Comparison of ENCODE assay signal across 10 mouse cellular contexts in genomic region chr9:96977287-96978145, GRCm38 (mm10). TPM values are rescaled to one million over a fixed set of nuclear protein-coding genes. Genes with fewer than 3 reads are reported as not detected.
A peak's percentile ranks its signal among the peaks of the same experiment; 100 is the strongest.
DNase-seq lines count a peak whose midpoint lies in the region; ATAC-seq and TF ChIP-seq lines count a peak whose summit lies in the region.
"Had no signal": no experiment of that assay in that cellular context is flagged by ENCODE, and none has a peak within 500 bp of the region (broad histone marks: within the 10 kb centered on the region; RNA-seq: fewer than 3 reads in every experiment).

No protein-coding gene starts in this region.

- no peaks in the 10 kb centered on the region for H3K27me3 ChIP-seq in forebrain, embryonic 13.5 days
- no peaks in the 10 kb centered on the region for H3K27me3 ChIP-seq in forebrain, embryonic 16.5 days (replicated peaks; ENCODE audit: control insufficient read depth, insufficient read depth, low read length)
- H3K27me3 ChIP-seq in Patski: no peaks in the 10 kb centered on the region
- 0 out of 2 replicates have a peak, but pooled peaks cover 20% of the 10 kb centered on the region for H3K27me3 ChIP-seq in midbrain, embryonic 10.5 days (ENCODE audit: low read depth, poor library complexity, severe bottlenecking)
- H3K27me3 ChIP-seq: liver, embryonic 15.5 days had no signal

- no peak overlapping the region for H3K4me3 ChIP-seq in forebrain, embryonic 13.5 days
- H3K4me3 ChIP-seq in forebrain, embryonic 16.5 days (replicated peaks; ENCODE audit: low read length): no peak overlapping the region
- H3K4me3 ChIP-seq in midbrain, embryonic 10.5 days: peak overlapping the region; percentile 9; the same call in 1 of the 2 replicates
- H3K4me3 ChIP-seq: heart, adult 2 months; liver, embryonic 15.5 days had no signal

- intact Hi-C loops in heart, postnatal 10 days (cut with DNase I): no loop called here
- intact Hi-C loops in left cerebral cortex, postnatal 25 days (cut with DNase I): no loop called here

- peak overlapping the region; percentile 57; the same call in 1 of the 2 replicates for H3K27ac ChIP-seq in forebrain, embryonic 13.5 days
- no peak overlapping the region for H3K27ac ChIP-seq in forebrain, embryonic 16.5 days (ENCODE audit: low read length)
- peak overlapping the region; percentile 89 for H3K27ac ChIP-seq in midbrain, embryonic 10.5 days (replicated peaks)
- H3K27ac ChIP-seq: heart, adult 2 months; liver, embryonic 15.5 days had no signal

- H3K9me3 ChIP-seq in forebrain, embryonic 13.5 days (replicated peaks): no peaks in the 10 kb centered on the region
- no peaks in the 10 kb centered on the region for H3K9me3 ChIP-seq in forebrain, embryonic 16.5 days (ENCODE audit: control insufficient read depth, low read length)
- H3K9me3 ChIP-seq in midbrain, embryonic 10.5 days (replicated peaks): no peaks in the 10 kb centered on the region
- H3K9me3 ChIP-seq: liver, embryonic 15.5 days had no signal

- H3K4me2 ChIP-seq in forebrain, embryonic 13.5 days: no peak overlapping the region
- no peak overlapping the region for H3K4me2 ChIP-seq in forebrain, embryonic 16.5 days (ENCODE audit: low read length)
- H3K4me2 ChIP-seq: liver, embryonic 15.5 days had no signal

- H3K4me1 ChIP-seq in forebrain, embryonic 13.5 days: peaks cover 70% of the 10 kb centered on the region
- H3K4me1 ChIP-seq in forebrain, embryonic 16.5 days (replicated peaks; ENCODE audit: control insufficient read depth, insufficient read depth, low read length): peaks cover 40% of the 10 kb centered on the region
- peaks cover 93% of the 10 kb centered on the region for H3K4me1 ChIP-seq in midbrain, embryonic 10.5 days
- H3K4me1 ChIP-seq: liver, embryonic 15.5 days had no signal

- no peak overlapping the region for H3K9ac ChIP-seq in forebrain, embryonic 13.5 days
- H3K9ac ChIP-seq in forebrain, embryonic 16.5 days (replicated peaks; ENCODE audit: low read depth, low read length): no peak overlapping the region
- H3K9ac ChIP-seq: liver, embryonic 15.5 days had no signal

- TF ChIP-seq CTCF in Patski (IDR thresholded peaks at IDR 0.05): no peak

- in situ Hi-C loops in Patski (cut with MboI; ENCODE audit: low pct_unique_long_range_greater_than_20kb): no loop called here

- CTCF ChIA-PET in Patski (lab: Charles Lee): no interaction called here

- no peak for DNase-seq in Patski (ENCODE audit: low read depth, low spot score)
- peak; percentile 76 to 78 for DNase-seq in heart, postnatal 10 days
- no peak for DNase-seq in midbrain, embryonic 10.5 days (ENCODE audit: low spot score)
- no peak for DNase-seq in left cerebral cortex, postnatal 25 days (ENCODE audit: low spot score in 2 of 2)
- DNase-seq in frontal cortex, postnatal 36 days (ENCODE audit: low spot score in 2 of 2): no peak

- no peaks in the 10 kb centered on the region for H3K36me3 ChIP-seq in forebrain, embryonic 13.5 days (ENCODE audit: poor library complexity, severe bottlenecking)
- H3K36me3 ChIP-seq in forebrain, embryonic 16.5 days (ENCODE audit: control insufficient read depth, insufficient read depth): no peaks in the 10 kb centered on the region
- H3K36me3 ChIP-seq in midbrain, embryonic 10.5 days: peaks cover 38% of the 10 kb centered on the region
- H3K36me3 ChIP-seq: liver, embryonic 15.5 days had no signal

- WGBS in forebrain, embryonic 13.5 days: 59% methylated on average over 13 of the region's 13 CpGs
- 40% methylated on average over 13 of the region's 13 CpGs for WGBS in forebrain, embryonic 16.5 days
- WGBS in midbrain, embryonic 10.5 days: 61% methylated on average over 13 of the region's 13 CpGs

- no peak for ATAC-seq in forebrain, embryonic 13.5 days
- no peak for ATAC-seq in forebrain, embryonic 16.5 days
- ATAC-seq in Patski: peak; percentile 57
- no peak for ATAC-seq in megakaryocyte-erythroid progenitor cell, adult 5-6 weeks (replicated peaks; ENCODE audit: low FRiP score, low TSS enrichment, poor library complexity, severe bottlenecking)

- POLR2A ChIA-PET in Patski (lab: Charles Lee): interaction anchor here (0.9 kb wide), 1 partner anchor 43 kb away, joined by 4 read pairs; no protein-coding TSS in a partner anchor

RNA-seq across cellular contexts. Expression of gene Spsb4, which starts 41.1 kb away (rescaled TPM):
- polyA plus RNA-seq in forebrain, embryonic 13.5 days (2015; fragmentation: Nextera tagmentation; extraction: Ambion mirVana): 47.0 and 55.1 TPM in 2 replicates
- polyA plus RNA-seq in forebrain, embryonic 16.5 days (2015; fragmentation: Nextera tagmentation; extraction: Ambion mirVana): 20.9 and 23.4 TPM in 2 replicates
- polyA plus RNA-seq in Patski (2021): 19.0 TPM
- 10 to 100 TPM; 11.4 to 17.9 TPM for total RNA-seq in heart, postnatal 10 days (2021)
- 174 and 175 TPM in 2 replicates for polyA plus RNA-seq in midbrain, embryonic 10.5 days (2016; fragmentation: Nextera tagmentation; extraction: Ambion mirVana)
- 1 to 10 TPM; 6.4 to 7.2 TPM for total RNA-seq in left cerebral cortex, postnatal 25 days (2021)
- not detected in 2 replicates for total RNA-seq in megakaryocyte-erythroid progenitor cell, adult 5-6 weeks (2014; fragmentation: Nextera tagmentation)
- total RNA-seq in megakaryocyte-erythroid progenitor cell, adult 5-6 weeks (2017): not detected in 2 replicates

Comparison
In these comparisons a context has a peak if more than half of its experiments do, and no peak if none do; other contexts are left out.
1. DNase-seq: peak in heart, postnatal 10 days (2 of 2); none in Patski (single experiment), midbrain, embryonic 10.5 days (single experiment), left cerebral cortex, postnatal 25 days (0 of 2) and frontal cortex, postnatal 36 days (0 of 2).